Mouse (Mus musculus) embryonic facial prominence, embryonic 10.5 days (tissue): ENCODE measurements at regions not wholly inside any gene's neighbourhood (a gene's known extent, or its start where the extent isn't known, plus 50 kb on each side); places are given as distances from the start of the nearest gene placed in this dataset.

Experiments
- DNase-seq: peaks from one replicate; pipeline ENCODE4 v3.0.0-alpha.2; 2017; ENCODE audit warnings: low spot score
- H3K27ac ChIP-seq: fragments of 300-500 bp; sonication (generic); replicated peaks from 2 replicates; pipeline ENCODE4 v1.5.1; 2016; ENCODE audit warnings: mild to moderate bottlenecking
- H3K27me3 ChIP-seq: fragments of 300-500 bp; sonication (generic); replicated peaks from 2 replicates; pipeline ENCODE4 v1.6.1; 2016; ENCODE audit warnings: low read depth, mild to moderate bottlenecking; ENCODE audit not compliant: poor library complexity, severe bottlenecking
- H3K36me3 ChIP-seq: fragments of 300-500 bp; sonication (generic); replicated peaks from 2 replicates; pipeline ENCODE4 v1.6.1; 2016; ENCODE audit warnings: mild to moderate bottlenecking, moderate library complexity
- H3K4me1 ChIP-seq: fragments of 300-500 bp; sonication (generic); 2 replicates; pipeline ENCODE4 v1.6.1; 2016
- H3K4me3 ChIP-seq: fragments of 300-500 bp; sonication (generic); 2 replicates; pipeline ENCODE4 v1.5.1; 2016; ENCODE audit warnings: mild to moderate bottlenecking, moderate library complexity
- H3K9me3 ChIP-seq: fragments of 300-500 bp; sonication (generic); 2 replicates; pipeline ENCODE4 v1.6.1; 2016; ENCODE audit warnings: mild to moderate bottlenecking
- WGBS: fragments of 180-500 bp; shearing (Covaris S2); methylation state at CpG from one replicate; pipeline ENCODE4 v1.1.7; 2016; 5-methylcytosine and 5-hydroxymethylcytosine counted together

GRCm38 (mm10) chr2:109618341-109619058 lies 56.0 kb upstream of the Bdnf start:
- Histone ChIP-seq H3K36me3 (no peaks in the 10 kb centered on the region), H3K9me3 (no peaks in the 10 kb centered on the region), H3K27ac (no peak overlapping the region), H3K4me1 (no peaks in the 10 kb centered on the region; the same call in 1 of the 2 replicates), H3K4me3 (no peak overlapping the region), H3K27me3 (no peaks in the 10 kb centered on the region)
- no peak for DNase-seq
- WGBS: 87% methylated on average over 9 of the region's 9 CpGs

DNA sequence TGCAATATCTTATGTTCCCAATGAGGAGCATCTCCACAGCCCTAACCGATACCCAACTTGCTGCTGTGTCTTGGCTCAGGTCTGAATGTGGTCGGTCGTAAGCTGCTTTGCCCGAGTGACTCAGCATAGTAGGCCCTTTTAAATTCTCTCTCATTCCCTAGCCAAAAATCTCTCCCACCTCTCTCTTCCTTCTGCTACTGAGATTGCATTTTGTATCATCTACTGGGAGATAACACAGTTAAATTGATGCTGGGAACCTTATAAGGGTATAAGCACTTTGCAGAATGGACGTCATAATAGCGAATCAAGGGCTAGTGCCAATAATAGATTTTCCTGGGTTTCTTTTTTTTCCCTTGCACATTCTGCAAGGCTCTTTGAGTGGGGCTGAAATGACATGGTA lies 54.8 kb upstream of the Bdnf start:
- Histone ChIP-seq H3K36me3 (no peaks in the 10 kb centered on the region), H3K9me3 (no peaks in the 10 kb centered on the region), H3K4me3 (no peak overlapping the region), H3K27ac (no peak overlapping the region), H3K27me3 (no peaks in the 10 kb centered on the region), H3K4me1 (no peaks in the 10 kb centered on the region; the same call in 1 of the 2 replicates)
- no peak for DNase-seq
- 92% methylated on average over 6 of the region's 6 CpGs for WGBS

DNA sequence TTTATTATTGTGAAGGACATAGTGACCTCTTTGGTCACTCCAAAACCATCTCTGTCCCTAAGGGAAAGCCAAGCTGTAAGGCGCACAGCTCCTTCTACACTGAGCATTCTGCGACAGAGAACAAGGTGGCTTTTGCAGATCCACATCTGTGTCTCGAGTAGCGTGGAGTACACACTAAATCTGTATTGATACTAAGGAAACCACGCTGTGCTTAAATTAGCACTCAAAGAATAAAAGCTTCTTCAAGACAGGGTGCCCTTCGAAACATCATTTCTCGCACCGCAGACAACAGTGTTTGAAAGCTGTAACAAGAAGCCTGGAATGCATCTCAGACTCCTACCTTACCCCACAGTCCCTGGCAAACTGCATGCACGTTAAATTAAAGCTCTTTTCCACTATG lies 52.9 kb upstream of the Bdnf start:
- no peaks in the 10 kb centered on the region; the same call in 1 of the 2 replicates for H3K4me1 ChIP-seq
- no peak for DNase-seq
- H3K27ac ChIP-seq: no peak overlapping the region
- no peaks in the 10 kb centered on the region for H3K36me3 ChIP-seq
- 69% methylated on average over 9 of the region's 9 CpGs for WGBS
- no peaks in the 10 kb centered on the region for H3K9me3 ChIP-seq
- no peak overlapping the region for H3K4me3 ChIP-seq
- H3K27me3 ChIP-seq: no peaks in the 10 kb centered on the region
